Mouse (Mus musculus): ENCODE measurements at regions not wholly inside any gene's neighbourhood (a gene's known extent, or its start where the extent isn't known, plus 50 kb on each side); places are given as distances from the start of the nearest gene placed in this dataset.

DNA sequence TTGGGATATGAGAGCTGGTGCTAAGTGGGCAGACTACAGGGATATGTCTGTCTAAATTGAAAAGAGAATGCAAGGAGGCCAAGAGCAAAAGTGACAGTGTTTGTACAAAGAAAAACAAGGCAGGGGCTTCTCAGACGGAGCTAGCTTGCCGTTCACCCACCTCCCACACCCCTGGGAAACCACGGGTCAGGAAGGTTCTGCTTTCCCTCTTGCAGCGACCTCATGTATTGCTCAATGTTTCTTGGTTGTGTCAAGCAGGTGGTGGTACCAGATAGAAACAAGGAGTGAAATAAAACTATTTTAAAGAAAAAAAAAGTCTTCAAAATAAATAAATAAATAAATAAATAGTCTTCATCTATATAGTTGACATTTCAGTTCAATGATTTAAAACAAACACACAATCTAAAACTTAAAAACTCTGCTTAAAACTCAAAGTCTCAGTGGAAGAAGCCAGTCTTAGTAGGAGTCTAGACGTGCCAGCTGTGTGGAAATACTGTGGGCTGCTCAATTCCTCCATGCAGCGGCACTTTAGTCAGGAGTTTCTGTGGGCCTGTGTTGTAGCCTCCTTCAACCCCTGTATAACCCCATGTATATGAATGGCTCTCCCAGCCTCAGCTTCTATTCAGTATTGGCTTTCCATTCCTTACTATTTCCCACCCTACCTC is 70.0 kb upstream of the Frem1 start:
- TF ChIP-seq CTCF (IDR thresholded peaks at IDR 0.05; ENCODE audit: low read depth) = no peak
- no peak for ATAC-seq (ENCODE audit: insufficient read depth)
- Histone ChIP-seq H3K9me3 (ENCODE audit: low read depth, low read length) (no peaks in the 10 kb centered on the region), H3K27ac (ENCODE audit: low read depth) (no peak overlapping the region), H3K9ac (no peak overlapping the region), H3K4me2 (no peak overlapping the region), H3K36me3 (ENCODE audit: insufficient read depth) (no peaks in the 10 kb centered on the region), H3K4me3 (ENCODE audit: low read depth, low read length) (no peak overlapping the region), H3K27me3 (ENCODE audit: insufficient read depth, low read length) (no peaks in the 10 kb centered on the region), H3K4me1 (ENCODE audit: insufficient read depth) (no peaks in the 10 kb centered on the region; the same call in 1 of the 2 replicates)
- WGBS = 78% methylated on average over 6 of the region's 6 CpGs
- no peak for DNase-seq

DNA sequence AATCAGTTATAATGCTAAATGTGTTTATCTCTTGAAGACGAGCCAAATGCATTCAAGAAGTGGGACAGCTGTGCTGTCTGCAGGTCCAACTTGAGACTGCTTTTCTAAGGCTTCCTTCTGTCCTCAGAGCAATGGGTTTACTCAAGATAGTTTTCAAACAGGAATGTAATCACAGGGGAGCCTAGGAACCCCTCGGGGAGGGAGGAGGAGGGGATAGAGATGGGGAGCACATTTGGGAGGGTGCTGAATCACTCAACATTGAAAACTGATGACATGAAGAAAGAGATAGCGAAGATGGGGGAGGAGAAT is 56.5 kb upstream of the Frem1 start:
- WGBS = 33% methylated on average over 3 of the region's 3 CpGs
- no peak overlapping the region for H3K9ac ChIP-seq
- ATAC-seq (ENCODE audit: insufficient read depth) = peak; percentile 91
- H3K27me3 ChIP-seq (ENCODE audit: insufficient read depth, low read length) = no peaks in the 10 kb centered on the region
- H3K4me3 ChIP-seq (ENCODE audit: low read depth, low read length) = no peak overlapping the region
- DNase-seq = no peak
- no peaks in the 10 kb centered on the region for H3K9me3 ChIP-seq (ENCODE audit: low read depth, low read length)
- peaks cover 6% of the 10 kb centered on the region; the same call in 1 of the 2 replicates for H3K4me1 ChIP-seq (ENCODE audit: insufficient read depth)
- H3K27ac ChIP-seq (ENCODE audit: low read depth) = peak overlapping the region; percentile 76; the same call in 1 of the 2 replicates
- H3K4me2 ChIP-seq = no peak overlapping the region
- TF ChIP-seq CTCF (IDR thresholded peaks at IDR 0.05; ENCODE audit: low read depth) = no peak
- no peaks in the 10 kb centered on the region for H3K36me3 ChIP-seq (ENCODE audit: insufficient read depth)

DNA sequence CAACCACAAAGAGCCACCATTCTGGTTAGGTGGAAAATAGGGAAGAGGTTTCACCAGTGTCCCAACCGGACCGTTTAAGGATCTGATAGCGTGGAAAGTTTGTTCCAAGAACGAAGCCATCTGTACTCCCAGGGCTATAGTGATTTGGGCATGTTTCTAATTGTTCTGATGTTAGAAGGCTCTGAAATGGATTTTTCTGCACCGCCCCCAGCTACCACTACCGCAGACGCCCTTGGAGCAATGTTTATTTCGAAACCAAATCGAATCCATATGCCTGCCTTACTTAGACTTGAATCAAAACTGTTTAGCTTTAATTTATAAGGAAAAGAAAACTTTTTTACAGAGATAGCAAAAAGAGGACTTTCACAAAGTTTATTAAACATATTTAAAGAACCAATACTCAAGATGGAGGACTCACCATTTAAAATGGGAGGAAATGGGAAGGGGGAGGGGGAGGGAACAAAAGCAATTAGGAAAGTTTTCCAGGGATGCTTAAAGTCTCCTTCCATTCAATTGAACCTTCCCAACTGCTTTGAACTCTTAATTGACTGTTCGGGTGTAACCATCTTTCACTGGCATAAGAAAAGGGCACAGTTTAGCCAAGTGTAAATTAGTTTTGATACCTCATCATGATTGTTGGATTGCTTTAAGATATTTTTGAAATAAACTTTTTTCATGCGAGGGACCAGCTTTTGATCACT is 56.0 kb upstream of the Frem1 start:
- DNase-seq (peak; percentile 86), ATAC-seq (ENCODE audit: insufficient read depth) (peak; percentile 74)
- Histone ChIP-seq H3K36me3 (ENCODE audit: insufficient read depth) (no peaks in the 10 kb centered on the region), H3K9me3 (ENCODE audit: low read depth, low read length) (no peaks in the 10 kb centered on the region), H3K27me3 (ENCODE audit: insufficient read depth, low read length) (no peaks in the 10 kb centered on the region), H3K27ac (ENCODE audit: low read depth) (peak overlapping the region; percentile 76), H3K4me1 (ENCODE audit: insufficient read depth) (peaks cover 6% of the 10 kb centered on the region; the same call in 1 of the 2 replicates), H3K9ac (no peak overlapping the region), H3K4me3 (ENCODE audit: low read depth, low read length) (no peak overlapping the region), H3K4me2 (no peak overlapping the region)
- WGBS = 53% methylated on average over 11 of the region's 11 CpGs
- no peak for TF ChIP-seq CTCF (IDR thresholded peaks at IDR 0.05; ENCODE audit: low read depth)

DNA sequence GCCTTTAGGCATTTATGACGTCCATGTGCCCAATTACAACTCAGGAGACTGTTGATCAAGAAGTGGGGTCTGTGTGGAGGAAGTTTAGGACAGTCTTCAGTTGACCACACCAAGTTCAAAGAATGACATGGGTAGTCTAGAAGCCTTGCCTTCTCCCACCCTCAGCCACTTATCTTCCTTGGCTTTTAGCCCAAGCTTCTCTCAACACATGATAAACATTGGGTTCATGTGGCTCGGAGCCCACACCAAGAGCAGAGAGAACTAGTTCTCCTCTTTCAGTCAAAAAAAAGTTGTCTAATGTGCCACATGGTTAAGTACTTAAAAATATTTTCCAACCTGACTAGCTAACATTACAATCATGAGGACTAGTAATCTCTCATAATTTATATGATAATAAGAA is 55.0 kb upstream of the Frem1 start:
- H3K27ac ChIP-seq (ENCODE audit: low read depth) = peak overlapping the region; percentile 76
- no peaks in the 10 kb centered on the region for H3K9me3 ChIP-seq (ENCODE audit: low read depth, low read length)
- peak; percentile 82 for DNase-seq
- no peak overlapping the region for H3K4me2 ChIP-seq
- 0 out of 2 replicates have a peak, but pooled peaks have one; percentile 32 for ATAC-seq (ENCODE audit: insufficient read depth)
- no peak for TF ChIP-seq CTCF (IDR thresholded peaks at IDR 0.05; ENCODE audit: low read depth)
- no peak overlapping the region for H3K9ac ChIP-seq
- 31% methylated on average over 2 of the region's 2 CpGs for WGBS
- peaks cover 6% of the 10 kb centered on the region; the same call in 1 of the 2 replicates for H3K4me1 ChIP-seq (ENCODE audit: insufficient read depth)
- no peaks in the 10 kb centered on the region for H3K36me3 ChIP-seq (ENCODE audit: insufficient read depth)
- no peak overlapping the region for H3K4me3 ChIP-seq (ENCODE audit: low read depth, low read length)
- H3K27me3 ChIP-seq (ENCODE audit: insufficient read depth, low read length) = no peaks in the 10 kb centered on the region

DNA sequence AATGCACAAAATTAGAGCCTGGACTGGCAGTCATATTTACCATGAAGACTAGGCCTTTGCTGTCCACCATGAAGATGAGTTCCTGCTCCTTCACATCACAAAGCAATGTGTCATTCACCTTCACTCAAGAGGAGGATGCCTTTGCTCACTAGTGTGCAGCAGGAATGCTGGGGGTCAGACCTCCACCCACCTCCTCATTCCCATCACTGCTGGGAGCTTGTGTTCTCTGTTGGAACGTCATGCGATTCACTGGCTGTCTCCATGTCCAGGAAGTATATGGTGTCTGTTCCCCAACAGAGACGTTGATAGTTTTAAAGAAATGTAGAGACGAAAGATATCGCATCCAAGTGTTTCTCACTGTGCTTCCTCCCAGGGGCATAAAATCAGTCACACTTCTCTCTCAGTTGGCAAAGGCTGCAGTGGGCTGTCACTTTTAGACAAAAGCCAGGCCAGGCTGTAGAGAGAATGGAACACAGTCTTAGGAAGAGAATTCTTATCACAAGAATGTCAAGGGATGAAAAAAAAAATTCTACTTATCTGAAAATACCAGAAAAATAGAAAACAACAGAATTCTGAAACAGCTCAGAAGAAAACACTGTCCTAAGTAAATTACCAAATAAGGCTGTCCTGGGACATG is 52.0 kb upstream of the Frem1 start:
- no peak overlapping the region for H3K4me2 ChIP-seq
- no peaks in the 10 kb centered on the region for H3K9me3 ChIP-seq (ENCODE audit: low read depth, low read length)
- ATAC-seq (ENCODE audit: insufficient read depth) = peak; percentile 40; the same call in 1 of the 2 replicates
- H3K27me3 ChIP-seq (ENCODE audit: insufficient read depth, low read length) = no peaks in the 10 kb centered on the region
- WGBS = 37% methylated on average over 5 of the region's 5 CpGs
- peak; percentile 80 for DNase-seq
- no peak for TF ChIP-seq CTCF (IDR thresholded peaks at IDR 0.05; ENCODE audit: low read depth)
- no peak overlapping the region for H3K9ac ChIP-seq
- peaks cover 13% of the 10 kb centered on the region; the same call in 1 of the 2 replicates for H3K4me1 ChIP-seq (ENCODE audit: insufficient read depth)
- H3K36me3 ChIP-seq (ENCODE audit: insufficient read depth) = no peaks in the 10 kb centered on the region
- H3K4me3 ChIP-seq (ENCODE audit: low read depth, low read length) = no peak overlapping the region
- peak overlapping the region; percentile 80; the same call in 1 of the 2 replicates for H3K27ac ChIP-seq (ENCODE audit: low read depth)

DNA sequence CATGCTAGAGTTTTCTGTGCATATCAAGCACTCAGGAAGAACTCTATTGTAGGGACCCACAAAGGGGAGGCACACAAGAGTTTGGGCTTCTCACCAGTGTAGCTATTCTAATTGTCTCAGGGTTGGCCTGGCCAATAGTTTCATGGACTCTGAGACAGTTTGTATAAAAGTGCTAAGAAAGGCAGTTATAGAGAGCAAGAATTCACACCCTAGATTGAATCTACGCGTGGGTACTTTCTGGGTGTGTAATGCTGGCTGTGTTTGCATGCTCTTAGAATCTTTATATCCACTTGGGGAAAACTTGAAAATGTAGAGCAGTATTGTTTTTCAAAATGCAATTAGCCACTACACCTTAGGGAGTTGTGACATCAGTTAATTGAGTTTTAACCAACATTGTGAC is 50.8 kb upstream of the Frem1 start:
- ATAC-seq (ENCODE audit: insufficient read depth) (no peak), DNase-seq (no peak)
- no peaks in the 10 kb centered on the region for H3K36me3 ChIP-seq (ENCODE audit: insufficient read depth)
- no peaks in the 10 kb centered on the region for H3K27me3 ChIP-seq (ENCODE audit: insufficient read depth, low read length)
- no peak for TF ChIP-seq CTCF (IDR thresholded peaks at IDR 0.05; ENCODE audit: low read depth)
- no peaks in the 10 kb centered on the region for H3K9me3 ChIP-seq (ENCODE audit: low read depth, low read length)
- H3K4me2 ChIP-seq = no peak overlapping the region
- no peak overlapping the region for H3K4me3 ChIP-seq (ENCODE audit: low read depth, low read length)
- 90% methylated on average over 2 of the region's 2 CpGs for WGBS
- H3K9ac ChIP-seq = no peak overlapping the region
- H3K4me1 ChIP-seq (ENCODE audit: insufficient read depth) = peaks cover 13% of the 10 kb centered on the region; the same call in 1 of the 2 replicates
- 0 out of 2 replicates have a peak overlapping the region, but pooled peaks have one; percentile 27 for H3K27ac ChIP-seq (ENCODE audit: low read depth)

DNA sequence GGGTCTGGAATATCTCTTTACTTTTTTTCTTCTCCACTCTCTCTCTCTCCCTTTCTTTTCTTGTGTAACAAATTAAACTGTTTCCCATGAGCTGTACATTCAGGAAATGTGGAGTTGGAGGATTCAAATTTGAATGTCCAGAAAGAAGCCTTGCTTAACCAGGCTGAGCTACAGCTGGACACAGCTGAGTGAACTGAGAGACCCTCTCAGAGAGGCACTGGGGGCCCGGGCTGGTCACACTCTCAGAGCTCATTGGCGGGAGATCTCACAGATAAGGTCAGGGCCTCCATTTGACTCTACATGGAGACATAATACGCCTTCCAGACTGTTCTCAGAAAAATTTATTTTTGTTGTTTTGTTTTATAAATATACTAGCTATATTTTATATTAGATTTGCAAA is 49.9 kb upstream of the Frem1 start:
- DNase-seq (peak; percentile 65), ATAC-seq (ENCODE audit: insufficient read depth) (peak; percentile 48; the same call in 1 of the 2 replicates)
- TF ChIP-seq CTCF (IDR thresholded peaks at IDR 0.05; ENCODE audit: low read depth) = no peak
- Histone ChIP-seq H3K36me3 (ENCODE audit: insufficient read depth) (no peaks in the 10 kb centered on the region), H3K9me3 (ENCODE audit: low read depth, low read length) (no peaks in the 10 kb centered on the region), H3K27ac (ENCODE audit: low read depth) (peak overlapping the region; percentile 34), H3K4me2 (no peak overlapping the region), H3K9ac (no peak overlapping the region), H3K27me3 (ENCODE audit: insufficient read depth, low read length) (no peaks in the 10 kb centered on the region), H3K4me1 (ENCODE audit: insufficient read depth) (peaks cover 9% of the 10 kb centered on the region; the same call in 1 of the 2 replicates), H3K4me3 (ENCODE audit: low read depth, low read length) (no peak overlapping the region)
- 38% methylated on average over 3 of the region's 3 CpGs for WGBS

All from lung, embryonic 14.5 days (tissue).